Mouse (Mus musculus): ENCODE data around the gene Pms1. TPM values are rescaled to one million over a fixed set of nuclear protein-coding genes. Genes with fewer than 3 reads are reported as not detected.
"Not testable (repeated sequence)": the region's sequence is repeated elsewhere in the genome, so short reads cannot be mapped to it uniquely, and the experiment has no call there.

Gene Pms1
- 1.0 and 1.1 TPM in 2 replicates for polyA plus RNA-seq (2012; rRNA removed)

DNA sequence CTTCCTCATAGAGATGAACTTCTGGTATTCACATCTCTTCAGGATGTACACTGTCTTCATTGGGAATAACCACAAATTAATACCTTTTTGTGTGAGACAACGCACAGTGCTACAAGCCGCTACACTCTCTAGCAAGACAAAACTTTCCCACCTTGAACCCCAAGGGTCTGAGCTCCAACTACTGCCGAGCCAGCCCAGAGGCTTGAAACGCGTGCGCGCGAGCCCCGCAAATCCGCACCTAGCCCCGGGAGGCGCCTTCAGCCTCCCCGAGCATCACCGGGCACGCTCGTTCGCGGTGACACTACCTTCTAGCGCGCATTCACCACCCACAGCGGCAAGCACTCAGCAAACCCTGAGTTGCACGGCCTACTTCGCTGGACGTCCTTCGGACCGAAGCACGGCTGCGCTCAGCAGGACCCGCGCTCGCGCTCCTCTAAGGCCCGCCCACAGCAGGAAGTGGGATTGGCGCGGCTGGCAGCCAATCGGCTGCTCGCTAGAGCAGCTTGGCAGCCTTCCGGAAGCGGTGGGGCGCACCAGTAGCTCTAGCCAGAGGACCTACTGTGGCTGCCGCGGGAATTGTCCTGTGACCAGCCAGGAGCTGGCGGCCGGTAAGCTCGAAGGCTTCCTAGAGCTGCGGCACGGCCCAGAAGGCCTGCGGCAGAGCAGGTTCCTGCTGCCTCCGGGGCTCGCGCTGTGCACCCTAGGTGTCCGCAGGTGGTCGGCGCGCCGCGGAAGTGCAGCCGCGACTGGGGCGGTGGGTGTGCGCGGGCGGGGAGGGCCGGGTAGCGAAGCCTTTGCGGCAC is at the start of gene Pms1, which contains the start of the genes Ormdl1 and Gm28778:
TSS of gene Pms1 (minus strand) at position 438 of the 803 bp plus-strand sequence.
TSS of gene Ormdl1 (plus strand) at position 515 of the 803 bp plus-strand sequence.
TSS of gene Gm28778 (plus strand) at position 531 of the 803 bp plus-strand sequence.
- peak; percentile 50 for DNase-seq (ENCODE audit: low read depth)

- no peak for DNase-seq (ENCODE audit: low read depth)
These were observed 44.3 kb upstream of the Pms1 start for GRCm38 (mm10) chr1:53341071-53341470.

DNA sequence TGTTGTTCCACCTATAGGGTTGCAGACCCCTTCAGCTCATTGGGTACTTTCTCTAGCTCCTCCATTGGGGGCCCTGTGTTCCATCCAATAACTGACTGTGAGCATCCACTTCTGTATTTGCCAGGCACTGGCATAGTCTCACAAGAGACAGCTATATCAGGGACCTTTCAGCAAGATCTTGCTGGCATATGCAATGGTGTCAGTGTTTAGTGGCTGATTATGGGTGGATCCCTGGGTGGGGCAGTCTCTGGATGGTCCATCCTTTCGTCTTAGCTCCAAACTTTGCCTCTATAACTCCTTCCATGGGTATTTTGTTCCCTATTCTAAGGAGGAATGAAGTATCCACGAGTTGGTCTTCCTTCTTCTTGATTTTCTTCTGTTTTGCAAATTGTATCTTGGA is 40.6 kb upstream of the Pms1 start:
- not testable (repeated sequence) for DNase-seq (ENCODE audit: low read depth)

GRCm38 (mm10) chr1:53335465-53335864 is 38.6 kb upstream of the Pms1 start:
- DNase-seq (ENCODE audit: low read depth): no peak

DNA sequence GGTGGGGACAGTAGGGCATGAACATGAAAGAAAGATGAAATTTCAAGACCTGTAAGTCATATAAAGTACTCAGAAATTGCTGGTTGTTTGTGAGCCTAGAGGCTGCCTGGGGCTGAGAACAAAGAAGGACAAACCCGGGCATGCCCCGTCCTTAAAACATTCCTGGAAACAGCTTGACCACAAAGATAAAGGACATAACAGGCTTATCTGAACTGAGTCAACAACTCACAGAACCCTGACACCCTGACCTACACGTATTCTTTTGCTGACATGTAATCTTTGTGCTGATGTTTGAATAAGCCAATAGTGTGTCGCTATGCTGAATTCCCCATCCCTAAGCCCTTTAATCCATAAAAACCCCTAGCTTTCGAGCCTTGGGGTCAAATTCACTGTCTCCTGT is 36.7 kb upstream of the Pms1 start:
- not testable (repeated sequence) for DNase-seq (ENCODE audit: low read depth)

DNA sequence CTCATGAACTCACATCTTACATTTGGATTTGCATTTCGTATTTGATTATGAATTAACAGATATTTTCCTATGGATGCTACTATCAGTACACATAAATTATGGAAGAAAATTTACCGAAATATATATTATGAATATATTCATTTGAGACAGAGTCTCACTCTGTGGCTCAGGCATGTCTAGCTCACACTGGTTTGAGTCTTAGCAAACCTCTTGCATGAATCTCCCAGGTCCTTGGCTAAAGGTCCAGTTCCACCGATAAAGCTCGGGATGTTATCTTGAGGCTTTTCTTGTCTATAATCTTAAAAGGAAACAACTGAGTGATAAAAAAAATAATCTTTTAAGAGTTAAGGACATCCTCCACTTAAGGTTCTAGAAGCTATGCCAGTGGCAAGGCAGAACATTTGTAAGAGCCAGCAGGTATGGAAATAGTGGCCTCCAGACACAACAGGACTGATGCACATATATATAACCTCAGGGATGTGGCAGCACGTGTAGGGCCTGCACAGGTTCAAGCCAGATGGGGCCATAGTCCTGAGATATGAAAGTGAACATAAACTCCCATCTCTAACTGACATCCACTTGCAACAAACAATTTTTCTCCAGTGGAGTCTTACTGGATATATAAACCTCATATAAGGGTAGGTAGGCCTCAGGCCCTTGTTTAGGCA is 28.1 kb upstream of the Pms1 start:
- DNase-seq (ENCODE audit: low read depth): no peak

- DNase-seq (ENCODE audit: low read depth): no peak
These were observed 27.5 kb upstream of the Pms1 start for GRCm38 (mm10) chr1:53324277-53324676.

GRCm38 (mm10) chr1:53323254-53323653 is 26.4 kb upstream of the Pms1 start:
- DNase-seq (ENCODE audit: low read depth): no peak

DNA sequence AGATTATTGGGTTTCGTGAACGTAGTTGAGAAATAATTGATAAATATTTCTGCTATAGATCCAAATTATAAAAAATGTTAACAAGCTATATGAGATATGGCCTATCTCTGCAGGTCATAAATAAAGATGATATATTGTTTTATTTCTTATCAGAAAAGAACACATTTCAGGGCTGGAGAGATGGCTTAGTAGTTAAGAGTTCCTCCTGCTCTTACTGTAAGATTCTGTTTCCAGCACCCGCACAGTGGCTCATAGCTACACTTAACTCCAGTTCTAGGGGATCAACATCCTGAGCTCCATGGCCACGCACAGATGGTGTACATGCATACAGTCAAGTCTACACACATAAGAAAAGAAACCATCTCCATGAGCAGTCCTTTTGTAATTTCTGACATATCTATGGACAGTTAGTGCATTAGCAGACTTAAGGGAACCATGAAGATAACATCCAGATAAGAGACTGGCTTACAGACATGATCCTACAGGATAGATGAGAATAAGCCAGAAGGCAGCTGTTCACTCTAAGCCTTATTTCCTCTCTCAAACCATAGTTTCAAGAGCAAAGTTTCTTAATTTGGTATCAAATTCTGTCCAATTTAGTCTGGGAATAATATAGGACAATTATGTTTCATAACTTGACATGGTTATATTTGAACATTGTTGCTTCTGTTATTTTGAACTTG is 25.0 kb upstream of the Pms1 start:
- no peak for DNase-seq (ENCODE audit: low read depth)

DNA sequence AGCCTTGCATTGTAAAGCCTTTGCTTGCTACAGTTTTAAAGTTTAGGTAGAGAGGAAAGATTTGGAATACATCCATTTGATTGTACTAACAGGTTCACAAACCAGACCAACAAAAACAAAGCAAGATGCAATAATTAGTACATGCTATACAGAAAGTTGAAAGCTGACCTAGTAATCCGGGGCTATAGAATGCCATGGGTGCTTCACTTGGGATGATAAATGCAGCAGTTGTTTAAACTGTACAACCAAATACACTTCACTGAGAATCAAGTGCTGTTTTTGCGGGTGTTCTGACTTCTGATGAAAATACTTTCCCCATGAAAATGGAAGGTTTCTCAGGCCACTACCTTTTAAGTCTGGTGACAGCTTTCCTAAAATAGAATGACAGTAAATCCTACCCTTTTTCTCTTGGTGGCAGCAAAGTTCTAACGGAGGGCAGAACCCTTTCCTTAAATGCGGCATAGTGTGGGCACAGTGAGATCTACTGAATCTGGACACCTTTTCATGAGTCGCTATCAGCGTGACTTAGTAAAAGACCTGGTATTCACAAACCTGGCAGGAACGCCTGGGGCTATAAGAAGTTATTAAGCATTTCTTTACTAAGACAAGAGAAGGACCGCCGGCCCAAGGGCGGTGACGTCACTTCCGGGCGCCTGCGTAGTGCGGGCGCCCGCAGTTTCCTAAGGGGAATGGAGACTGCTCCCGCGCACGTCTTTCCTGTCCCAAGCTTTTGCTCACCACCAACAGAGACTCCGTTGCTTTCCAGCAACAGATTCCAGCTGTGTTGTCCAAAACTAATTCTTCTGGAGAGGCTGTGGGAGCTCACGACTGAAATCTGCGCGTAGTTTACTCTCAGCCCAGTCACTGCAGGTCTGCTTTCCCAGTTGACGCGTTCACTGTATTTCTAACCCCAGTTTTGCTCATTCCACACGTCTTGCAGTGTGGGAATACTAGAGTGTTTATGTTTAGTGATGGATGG is 16.5 kb upstream of the Pms1 start, which contains the start of gene Osgepl1:
TSS of gene Osgepl1 (plus strand) at position 636 of the 979 bp plus-strand sequence.
- peak; percentile 36 for DNase-seq (ENCODE audit: low read depth)

- no peak for DNase-seq (ENCODE audit: low read depth)
These were observed 3.7 kb upstream of the Pms1 start for GRCm38 (mm10) chr1:53300506-53300905.

DNA sequence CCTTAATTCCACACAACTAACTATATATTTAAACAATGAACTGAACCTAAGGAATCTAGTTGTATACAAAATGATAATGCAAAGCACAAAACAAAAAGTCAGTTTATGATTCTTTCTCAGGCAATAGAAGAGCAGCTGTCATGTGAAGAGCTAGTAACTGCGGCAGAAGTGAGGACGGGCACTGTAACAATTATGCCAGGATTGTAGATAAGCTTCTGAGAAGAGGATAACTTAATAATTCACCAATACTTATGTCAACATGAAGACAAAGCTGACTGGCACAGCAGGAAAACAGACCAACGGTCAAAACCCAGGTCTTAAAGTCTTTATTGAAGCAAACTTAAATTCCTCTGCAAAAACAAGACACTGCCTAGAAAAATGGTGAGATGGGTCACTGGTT is 5.6 kb downstream of the Pms1 start:
- DNase-seq (ENCODE audit: low read depth): no peak

- no peak for DNase-seq (ENCODE audit: low read depth)
These were observed 24.2 kb downstream of the Pms1 start for GRCm38 (mm10) chr1:53272646-53273045.

GRCm38 (mm10) chr1:53269901-53270300 is 26.9 kb downstream of the Pms1 start:
- DNase-seq (ENCODE audit: low read depth): no peak

DNA sequence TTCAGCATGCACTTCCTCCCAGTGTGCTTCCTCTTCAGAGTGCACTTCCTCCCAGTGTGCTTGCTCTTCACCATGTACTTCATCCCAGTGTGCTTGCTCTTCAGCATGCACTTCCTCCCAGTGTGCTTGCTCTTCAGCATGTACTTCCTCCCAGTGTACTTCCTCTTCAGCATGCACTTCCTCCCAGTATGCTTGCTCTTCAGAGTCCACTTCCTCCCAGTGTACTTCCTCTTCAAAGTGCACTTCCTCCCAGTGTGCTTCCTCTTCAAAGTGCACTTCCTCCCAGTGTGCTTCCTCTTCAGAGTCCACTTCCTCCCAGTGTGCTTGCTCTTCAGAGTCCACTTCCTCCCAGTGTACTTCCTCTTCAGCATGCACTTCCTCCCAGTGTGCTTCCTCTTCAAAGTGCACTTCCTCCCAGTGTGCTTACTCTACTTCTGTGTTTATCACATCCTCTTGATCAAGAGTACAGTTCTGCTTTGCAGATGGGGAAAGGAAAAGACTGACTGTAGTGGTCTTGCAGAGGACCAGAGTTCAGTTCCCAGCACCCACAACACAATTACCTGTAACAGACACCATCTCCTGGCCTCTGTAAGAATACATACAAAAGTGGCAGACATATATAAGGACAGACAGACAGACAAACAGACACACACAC is 31.7 kb downstream of the Pms1 start:
- not testable (repeated sequence) for DNase-seq (ENCODE audit: low read depth)

GRCm38 (mm10) chr1:53226063-53226462 is 70.8 kb downstream of the Pms1 start:
- no peak for DNase-seq (ENCODE audit: low read depth)

DNA sequence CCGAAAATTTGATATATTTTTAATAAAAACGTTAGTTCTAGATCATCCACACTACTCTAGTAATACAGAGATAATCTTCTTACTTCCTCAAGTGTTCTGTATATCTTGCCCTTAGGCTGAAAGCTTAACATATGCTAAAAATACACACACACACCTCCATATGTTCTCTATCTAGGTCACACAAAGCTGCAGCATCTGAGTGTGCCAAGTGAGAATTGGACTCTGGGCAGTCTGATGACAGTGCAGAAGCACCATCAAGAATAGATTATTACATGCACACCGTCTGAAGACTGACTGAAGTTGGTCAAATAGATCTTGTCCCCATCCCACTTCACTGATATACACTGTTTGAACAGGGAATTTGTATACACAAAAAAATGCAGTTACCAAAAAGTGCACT is 71.2 kb downstream of the Pms1 start:
- no peak for DNase-seq (ENCODE audit: low read depth)

- no peak for DNase-seq (ENCODE audit: low read depth)
These were observed 72.0 kb downstream of the Pms1 start for GRCm38 (mm10) chr1:53224775-53225174.

DNA sequence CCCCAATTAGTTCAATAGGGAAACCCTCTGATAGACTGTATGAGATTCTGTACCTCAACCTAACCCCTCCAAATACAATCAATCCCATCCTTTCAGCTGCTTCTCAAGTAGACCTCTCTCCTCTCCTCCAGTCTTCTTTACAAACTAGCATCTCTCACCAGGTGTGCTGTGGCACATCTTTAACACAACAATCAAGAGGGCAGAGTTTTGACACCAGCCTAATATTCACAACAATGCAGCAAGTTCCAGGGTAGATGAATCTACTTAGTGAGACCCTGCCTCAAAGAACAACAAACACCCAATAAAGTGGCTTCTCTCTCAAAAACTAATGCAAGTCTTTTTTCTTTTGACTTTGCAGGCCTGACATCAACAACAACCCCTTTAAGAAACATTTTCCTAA is 86.7 kb downstream of the Pms1 start:
- DNase-seq (ENCODE audit: low read depth): no peak

DNA sequence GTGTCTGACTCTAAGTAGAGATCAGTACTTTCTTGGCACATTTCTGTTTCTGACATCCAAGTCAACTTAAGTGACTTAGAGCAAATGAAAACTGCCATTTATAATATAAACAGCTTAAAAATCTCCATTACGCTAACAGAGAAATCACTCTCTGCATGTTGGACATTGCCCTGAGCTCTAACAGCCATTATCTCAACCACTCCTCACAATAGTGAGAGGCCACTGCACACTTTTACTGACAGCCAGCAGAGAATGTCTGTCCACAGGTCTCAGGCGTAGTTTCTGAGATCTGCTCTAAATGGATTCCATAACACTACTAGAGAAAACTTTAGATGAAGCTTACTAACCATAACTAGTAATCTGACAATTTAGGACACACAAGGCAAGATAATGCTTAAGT is 92.9 kb downstream of the Pms1 start:
- DNase-seq (ENCODE audit: low read depth): no peak
